Mouse (Mus musculus) midbrain, embryonic 14.5 days (tissue): Measurements from ENCODE around the gene Itk. TPM values are rescaled to one million over a fixed set of nuclear protein-coding genes. Genes with fewer than 3 reads are reported as not detected.
"Not testable (repeated sequence)": the region's sequence is repeated elsewhere in the genome, so short reads cannot be mapped to it uniquely, and the experiment has no call there.

Source experiments
- ATAC-seq: fragments of 200-750 bp; cut with Nextera tagmentation; 2 replicates; pipeline ENCODE4 v1.8.0; 2017; ENCODE audit warnings: moderate number of reproducible peaks, moderate library complexity; ENCODE audit not compliant: low FRiP score, low TSS enrichment
- DNase-seq: peaks from one replicate; pipeline ENCODE4 v3.0.0-alpha.2; 2015
- H3K27ac ChIP-seq: fragments of 300-500 bp; sonication (generic); replicated peaks from 2 replicates; pipeline ENCODE4 v1.5.1; 2014; ENCODE audit warnings: mild to moderate bottlenecking, low read depth, low read length, moderate library complexity
- H3K27me3 ChIP-seq: fragments of 300-500 bp; sonication (generic); 2 replicates; pipeline ENCODE4 v1.6.1; 2014; ENCODE audit warnings: low read length, control low read depth, mixed read lengths; ENCODE audit not compliant: control insufficient read depth, insufficient read depth
- H3K36me3 ChIP-seq: fragments of 300-500 bp; sonication (generic); 2 replicates; pipeline ENCODE4 v1.6.1; 2014; ENCODE audit warnings: low read length, control low read depth; ENCODE audit not compliant: control insufficient read depth, insufficient read depth
- H3K4me1 ChIP-seq: fragments of 300-500 bp; sonication (generic); 2 replicates; pipeline ENCODE4 v1.6.1; 2014; ENCODE audit warnings: mild to moderate bottlenecking, antibody characterized with exemption, low read length, control low read depth; ENCODE audit not compliant: control insufficient read depth, insufficient read depth
- H3K4me2 ChIP-seq: fragments of 300-500 bp; sonication (generic); 2 replicates; pipeline ENCODE4 v1.6.1; 2014; ENCODE audit warnings: mild to moderate bottlenecking, low read length, moderate library complexity
- H3K4me3 ChIP-seq: fragments of 300-500 bp; sonication (generic); replicated peaks from 2 replicates; pipeline ENCODE4 v1.5.1; 2014; ENCODE audit warnings: low read depth, low read length
- H3K9ac ChIP-seq: fragments of 300-500 bp; sonication (generic); replicated peaks from 2 replicates; pipeline ENCODE4 v1.6.1; 2014; ENCODE audit warnings: mild to moderate bottlenecking, low read length, moderate library complexity
- H3K9me3 ChIP-seq: fragments of 300-500 bp; sonication (generic); 2 replicates; pipeline ENCODE4 v1.6.1; 2016; ENCODE audit warnings: low read length, control low read depth, mixed read lengths; ENCODE audit not compliant: control insufficient read depth
- WGBS: fragments of 180-500 bp; shearing (Covaris S2); extraction: QIAGEN DNeasy Blood & Tissue Kit; methylation state at CpG from one replicate; pipeline ENCODE4 v1.1.7; 2014; 5-methylcytosine and 5-hydroxymethylcytosine counted together
- polyA plus RNA-seq: library from polyadenylated mRNA; unstranded; fragments of >200 nt; fragmentation: Nextera tagmentation; extraction: Ambion mirVana; gene quantifications from 2 replicates; pipeline ENCODE4 v1.2.1, GENCODE M21; 2014

Itk gene
- not detected in 2 replicates for polyA plus RNA-seq

GRCm38 (mm10) chr11:46389336-46390117 is at the start of gene Itk:
Itk (minus strand) TSS chr11:46389515.
- Histone ChIP-seq H3K27me3 (no peaks in the 10 kb centered on the region), H3K4me1 (no peaks in the 10 kb centered on the region), H3K4me2 (no peak within 1 kb of the TSS), H3K4me3 (no peak within 1 kb of the TSS), H3K9me3 (no peaks in the 10 kb centered on the region), H3K36me3 (no peaks in the 10 kb centered on the region), H3K27ac (no peak within 1 kb of the TSS), H3K9ac (no peak within 1 kb of the TSS)
- ATAC-seq (no peak), DNase-seq (no peak)
- WGBS, result 88% methylated on average over 13 of the region's 13 CpGs

GRCm38 (mm10) chr11:46437459-46438000 is 48.2 kb upstream of the Itk start:
- Histone ChIP-seq H3K9me3 (no peaks in the 10 kb centered on the region), H3K27me3 (no peaks in the 10 kb centered on the region), H3K4me1 (peaks cover 5% of the 10 kb centered on the region), H3K4me3 (peak overlapping the region; percentile 96), H3K9ac (peak overlapping the region; percentile 78), H3K27ac (no peak overlapping the region), H3K4me2 (peak overlapping the region; percentile 89), H3K36me3 (peaks cover 31% of the 10 kb centered on the region)
- WGBS, result 2% methylated on average over 23 of the region's 23 CpGs
- no peak for ATAC-seq
- DNase-seq, result peak; percentile 66

- Histone ChIP-seq H3K9ac (peak within 1 kb of the TSS; percentile 78), H3K27ac (peak within 1 kb of the TSS; percentile 91), H3K36me3 (peaks cover 24% of the 10 kb centered on the region), H3K27me3 (no peaks in the 10 kb centered on the region), H3K4me2 (peak within 1 kb of the TSS; percentile 89), H3K4me1 (peaks cover 5% of the 10 kb centered on the region), H3K4me3 (peak within 1 kb of the TSS; percentile 96), H3K9me3 (no peaks in the 10 kb centered on the region)
- WGBS, result under 1% methylated on average over 59 of the region's 59 CpGs
- DNase-seq (peak; percentile 98), ATAC-seq (peak; percentile 99)
Observed at GRCm38 (mm10) chr11:46436760-46437458, 47.6 kb upstream of the Itk start, which contains the start of gene Med7. Med7 (plus strand) TSS chr11:46436925.

- H3K9me3 ChIP-seq, result no peaks in the 10 kb centered on the region
- H3K27me3 ChIP-seq, result no peaks in the 10 kb centered on the region
- H3K4me2 ChIP-seq, result no peak overlapping the region
- peaks cover 5% of the 10 kb centered on the region for H3K4me1 ChIP-seq
- H3K9ac ChIP-seq, result no peak overlapping the region
- peaks cover 13% of the 10 kb centered on the region for H3K36me3 ChIP-seq
- no peak overlapping the region for H3K27ac ChIP-seq
- ATAC-seq (no peak), DNase-seq (no peak)
- no peak overlapping the region for H3K4me3 ChIP-seq
Observed at GRCm38 (mm10) chr11:46435363-46435762, 46.0 kb upstream of the Itk start.

GRCm38 (mm10) chr11:46431129-46431528 is 41.8 kb upstream of the Itk start:
- WGBS, result 27% methylated on average over 3 of the region's 3 CpGs
- no peaks in the 10 kb centered on the region for H3K27me3 ChIP-seq
- H3K4me1 ChIP-seq, result no peaks in the 10 kb centered on the region
- no peaks in the 10 kb centered on the region for H3K9me3 ChIP-seq
- no peak overlapping the region for H3K27ac ChIP-seq
- no peak overlapping the region for H3K9ac ChIP-seq
- DNase-seq (peak; percentile 94), ATAC-seq (peak; percentile 85)
- no peak overlapping the region for H3K4me3 ChIP-seq
- H3K36me3 ChIP-seq, result no peaks in the 10 kb centered on the region
- H3K4me2 ChIP-seq, result no peak overlapping the region

- Histone ChIP-seq H3K9me3 (no peaks in the 10 kb centered on the region), H3K4me2 (no peak overlapping the region), H3K9ac (no peak overlapping the region), H3K4me3 (no peak overlapping the region), H3K36me3 (no peaks in the 10 kb centered on the region), H3K4me1 (no peaks in the 10 kb centered on the region), H3K27me3 (no peaks in the 10 kb centered on the region), H3K27ac (no peak overlapping the region)
- DNase-seq (no peak), ATAC-seq (no peak)
- 88% methylated on average over 2 of the region's 2 CpGs for WGBS
Observed at GRCm38 (mm10) chr11:46430123-46430522, 40.8 kb upstream of the Itk start.

- not testable (repeated sequence) for H3K4me2 ChIP-seq, H3K9me3 ChIP-seq, H3K27me3 ChIP-seq, H3K9ac ChIP-seq, H3K4me1 ChIP-seq, H3K4me3 ChIP-seq, H3K27ac ChIP-seq, H3K36me3 ChIP-seq, DNase-seq, ATAC-seq
- WGBS, result 38% methylated on average over 4 of the region's 4 CpGs
Observed at GRCm38 (mm10) chr11:46428131-46428530, 38.8 kb upstream of the Itk start.

- Histone ChIP-seq H3K27me3 (no peaks in the 10 kb centered on the region), H3K9ac (no peak overlapping the region), H3K27ac (no peak overlapping the region), H3K4me2 (no peak overlapping the region), H3K4me3 (no peak overlapping the region), H3K4me1 (no peaks in the 10 kb centered on the region), H3K9me3 (no peaks in the 10 kb centered on the region), H3K36me3 (no peaks in the 10 kb centered on the region)
- no peak for DNase-seq
- WGBS, result 87% methylated on average over 8 of the region's 8 CpGs
- ATAC-seq, result no peak
Observed at GRCm38 (mm10) chr11:46421086-46421888, 32.0 kb upstream of the Itk start.
